Mouse (Mus musculus): ENCODE results near the gene Syn3. TPM values are rescaled to one million over a fixed set of nuclear protein-coding genes. Genes with fewer than 3 reads are reported as not detected.
"Not testable (repeated sequence)": the region's sequence is repeated elsewhere in the genome, so short reads cannot be mapped to it uniquely, and the experiment has no call there.

The Syn3 gene
- polyA plus RNA-seq, 1 experiment from 2014 or later: 2.1 TPM

DNA sequence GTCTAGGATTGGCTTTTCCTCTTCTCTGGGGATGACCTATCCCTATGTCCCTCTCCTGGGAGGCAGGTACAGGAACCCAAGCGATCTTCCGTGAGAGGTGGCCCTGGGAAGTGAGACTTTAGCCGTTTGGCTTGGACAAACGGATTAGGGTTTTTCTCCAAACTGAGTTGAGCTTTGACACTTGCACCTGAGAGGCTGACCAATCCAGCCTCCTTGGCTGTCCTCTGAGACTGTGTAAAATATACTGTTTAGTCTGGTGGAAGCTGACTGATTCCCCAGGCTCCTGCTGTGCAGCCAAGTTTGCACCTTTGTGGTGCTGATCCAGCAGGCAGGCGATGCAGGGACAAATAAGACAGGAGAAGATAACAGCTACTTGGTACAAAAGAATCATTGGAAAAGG, 364.4 kb downstream of the Syn3 start:
- H3K36me3 ChIP-seq: no peaks in the 10 kb centered on the region
- peaks cover 2% of the 10 kb centered on the region; the same call in 1 of the 2 replicates for H3K4me1 ChIP-seq (replicated peaks)
- no peak overlapping the region; the same call in 1 of the 2 replicates for H3K9ac ChIP-seq
- no peak overlapping the region for H3K4me3 ChIP-seq (replicated peaks)
- no peak overlapping the region for H3K4me2 ChIP-seq (replicated peaks)
- H3K27ac ChIP-seq: no peak overlapping the region
- ATAC-seq: no peak
- no peaks in the 10 kb centered on the region for H3K27me3 ChIP-seq (replicated peaks)
- no peaks in the 10 kb centered on the region for H3K9me3 ChIP-seq
- WGBS: 69% methylated on average over 5 of the region's 5 CpGs

DNA sequence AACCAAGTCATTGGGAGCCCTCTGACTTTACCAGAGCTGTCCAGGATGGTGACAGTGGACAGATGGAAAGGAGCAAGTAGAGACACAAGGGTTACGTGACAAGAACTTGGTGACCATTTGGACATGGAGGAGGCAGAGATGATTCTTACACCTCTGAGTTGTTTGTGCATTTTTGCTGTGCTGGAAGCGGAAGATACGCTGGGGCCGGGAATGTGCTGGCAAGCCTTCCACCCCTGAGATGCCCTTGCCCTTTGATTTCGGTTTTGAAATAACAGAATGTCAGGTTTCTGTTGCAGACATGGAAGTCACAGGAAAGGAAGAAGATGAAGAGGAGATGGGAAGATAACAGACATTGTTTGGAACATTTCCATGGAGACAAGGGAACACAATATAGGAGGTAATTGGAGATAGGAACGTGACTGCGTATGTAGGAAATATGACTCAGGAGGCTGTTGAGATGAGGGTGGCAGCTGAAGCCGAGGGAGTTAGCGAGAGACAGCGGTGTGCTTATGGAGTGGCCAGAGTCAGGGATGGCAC, 366.2 kb downstream of the Syn3 start:
- no peak for ATAC-seq
- no peak overlapping the region for H3K9ac ChIP-seq
- 75% methylated on average over 10 of the region's 10 CpGs for WGBS
- H3K4me3 ChIP-seq (replicated peaks): no peak overlapping the region
- no peak overlapping the region for H3K27ac ChIP-seq
- H3K36me3 ChIP-seq: no peaks in the 10 kb centered on the region
- H3K9me3 ChIP-seq: no peaks in the 10 kb centered on the region
- 0 out of 2 replicates have a peak, but pooled peaks cover 1% of the 10 kb centered on the region for H3K4me1 ChIP-seq (replicated peaks)
- H3K27me3 ChIP-seq (replicated peaks): no peaks in the 10 kb centered on the region
- no peak overlapping the region for H3K4me2 ChIP-seq (replicated peaks)

DNA sequence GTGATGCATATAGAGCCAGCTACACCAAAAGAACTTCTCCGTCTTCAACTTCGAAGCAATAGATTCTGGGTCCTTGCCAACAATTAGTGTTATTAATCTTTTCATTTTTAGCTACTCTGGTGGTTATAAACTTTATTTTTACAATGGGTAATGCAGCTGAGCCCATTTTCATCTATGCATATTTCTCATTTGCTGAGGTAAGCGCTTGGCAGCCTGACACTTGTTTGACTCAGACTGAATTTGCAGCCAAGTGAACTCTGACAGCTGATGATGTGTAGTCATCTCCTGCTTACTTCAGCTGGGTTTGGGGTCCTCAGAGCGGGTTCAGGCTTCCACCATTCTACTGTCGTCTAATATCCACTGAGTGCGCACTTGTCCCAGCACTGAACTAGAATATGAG, 369.6 kb downstream of the Syn3 start:
- no peak for ATAC-seq
- no peaks in the 10 kb centered on the region for H3K9me3 ChIP-seq

GRCm38 (mm10) chr10:86126478-86126877, 372.2 kb downstream of the Syn3 start:
- no peak overlapping the region for H3K4me3 ChIP-seq (replicated peaks)
- no peaks in the 10 kb centered on the region for H3K27me3 ChIP-seq (replicated peaks)
- no peak overlapping the region for H3K9ac ChIP-seq
- no peaks in the 10 kb centered on the region for H3K9me3 ChIP-seq
- no peaks in the 10 kb centered on the region for H3K36me3 ChIP-seq
- H3K4me1 ChIP-seq (replicated peaks): no peaks in the 10 kb centered on the region
- ATAC-seq: no peak
- no peak overlapping the region for H3K4me2 ChIP-seq (replicated peaks)
- 79% methylated on average over 11 of the region's 11 CpGs for WGBS
- H3K27ac ChIP-seq: no peak overlapping the region

More for the DNA sequence above, 369.6 kb downstream of the Syn3 start:
- Histone ChIP-seq H3K9ac (no peak overlapping the region), H3K36me3 (no peaks in the 10 kb centered on the region), H3K4me2 (replicated peaks) (no peak overlapping the region), H3K27me3 (replicated peaks) (no peaks in the 10 kb centered on the region), H3K4me1 (replicated peaks) (no peaks in the 10 kb centered on the region), H3K4me3 (replicated peaks) (no peak overlapping the region), H3K27ac (no peak overlapping the region)
- 82% methylated on average over 6 of the region's 6 CpGs for WGBS

DNA sequence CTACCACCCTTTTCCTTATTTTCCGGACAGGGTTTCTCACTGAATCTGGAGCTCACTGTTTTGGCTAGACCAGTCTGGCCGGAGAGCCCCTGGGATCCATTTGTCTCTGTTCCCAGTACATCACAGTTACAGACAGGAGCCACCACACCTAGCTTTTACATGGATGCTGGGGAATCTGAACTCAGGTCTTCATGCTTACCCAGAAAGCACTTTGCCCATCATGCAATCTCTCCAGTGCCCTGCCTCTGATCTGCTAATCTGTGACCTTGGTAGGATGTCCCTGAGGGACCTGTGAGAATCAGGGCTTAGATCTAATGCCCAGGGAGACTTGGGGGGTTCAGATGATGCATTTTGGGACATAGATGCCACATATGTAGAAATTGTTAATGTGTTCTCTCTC, 373.3 kb downstream of the Syn3 start:
- no peak overlapping the region for H3K4me2 ChIP-seq (replicated peaks)
- ATAC-seq: no peak
- WGBS: 95% methylated on average over 2 of the region's 2 CpGs

DNA sequence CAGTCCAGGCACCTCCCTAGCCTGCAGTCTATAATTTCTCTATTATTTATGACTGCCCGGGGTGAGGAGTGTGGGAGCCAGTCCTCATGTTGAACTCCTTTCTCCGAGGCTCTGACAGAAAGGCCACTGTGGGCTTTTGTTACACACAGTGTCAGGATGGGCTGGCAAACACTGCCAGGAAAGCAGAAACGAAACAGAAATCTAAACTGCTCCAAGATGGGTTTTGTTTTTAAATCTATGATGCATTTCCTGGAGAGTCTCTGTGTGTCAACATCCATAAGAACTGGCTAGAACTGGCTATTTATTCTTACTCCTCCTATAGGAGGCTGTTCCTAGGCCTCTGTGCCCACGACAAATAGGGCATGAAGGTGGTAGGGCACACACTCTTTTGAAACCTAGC, 374.6 kb downstream of the Syn3 start:
- no peaks in the 10 kb centered on the region for H3K9me3 ChIP-seq
- no peak overlapping the region for H3K27ac ChIP-seq
- no peak for ATAC-seq
- 52% methylated on average over 4 of the region's 4 CpGs for WGBS
- H3K4me2 ChIP-seq (replicated peaks): no peak overlapping the region
- H3K27me3 ChIP-seq (replicated peaks): no peaks in the 10 kb centered on the region
- no peaks in the 10 kb centered on the region for H3K36me3 ChIP-seq
- H3K4me3 ChIP-seq (replicated peaks): no peak overlapping the region
- H3K9ac ChIP-seq: no peak overlapping the region
- no peaks in the 10 kb centered on the region for H3K4me1 ChIP-seq (replicated peaks)

More for the DNA sequence above, 373.3 kb downstream of the Syn3 start:
- Histone ChIP-seq H3K27ac (no peak overlapping the region), H3K4me1 (replicated peaks) (no peaks in the 10 kb centered on the region), H3K36me3 (no peaks in the 10 kb centered on the region), H3K27me3 (replicated peaks) (no peaks in the 10 kb centered on the region), H3K9ac (no peak overlapping the region), H3K4me3 (replicated peaks) (no peak overlapping the region), H3K9me3 (no peaks in the 10 kb centered on the region)

DNA sequence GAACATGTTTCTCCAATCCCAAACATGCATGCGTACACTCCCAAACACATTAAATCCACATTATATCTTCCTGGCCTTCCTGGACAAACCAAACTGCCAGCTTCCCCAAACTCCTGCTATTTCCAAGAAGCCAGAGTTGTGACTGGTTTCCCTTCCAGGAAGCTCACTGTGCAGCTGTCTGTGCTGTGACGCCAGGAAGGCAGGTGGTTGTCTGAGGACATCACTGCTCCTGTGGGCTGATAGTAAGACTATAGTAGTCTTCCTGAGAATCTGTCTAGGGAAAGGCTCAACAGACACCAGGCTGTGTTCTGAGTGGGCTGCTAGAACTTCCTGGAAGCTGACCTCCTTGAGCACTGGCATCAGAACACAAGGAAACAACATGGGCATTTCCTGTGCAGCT, 375.5 kb downstream of the Syn3 start:
- Histone ChIP-seq H3K27me3 (replicated peaks) (no peaks in the 10 kb centered on the region), H3K9me3 (no peaks in the 10 kb centered on the region), H3K4me2 (replicated peaks) (no peak overlapping the region), H3K27ac (no peak overlapping the region), H3K9ac (no peak overlapping the region), H3K4me1 (replicated peaks) (no peaks in the 10 kb centered on the region), H3K4me3 (replicated peaks) (no peak overlapping the region), H3K36me3 (no peaks in the 10 kb centered on the region)
- WGBS: 81% methylated on average over 2 of the region's 2 CpGs
- ATAC-seq: no peak

DNA sequence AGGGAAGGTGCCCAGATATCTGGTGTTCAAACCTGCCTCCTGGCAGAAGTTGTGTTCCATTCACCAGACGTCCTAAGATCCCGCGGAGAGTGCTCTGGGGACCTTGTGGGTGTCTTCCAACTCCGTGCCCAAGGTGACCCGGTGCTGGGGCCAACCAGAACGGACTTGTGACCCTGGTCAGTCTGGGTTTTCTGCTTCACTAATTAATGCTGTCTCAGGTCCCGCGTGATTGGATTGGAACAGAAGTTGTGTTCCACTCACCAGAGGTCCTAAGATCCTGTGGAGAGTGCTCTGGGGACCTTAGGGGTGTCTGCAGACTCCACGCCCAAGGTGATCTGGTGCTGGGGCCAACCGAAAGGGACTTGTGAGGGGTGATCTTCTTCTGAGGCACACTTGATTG, 376.2 kb downstream of the Syn3 start:
- H3K4me2 ChIP-seq (replicated peaks); ATAC-seq; H3K36me3 ChIP-seq; H3K27me3 ChIP-seq (replicated peaks); H3K9me3 ChIP-seq; H3K27ac ChIP-seq; H3K4me3 ChIP-seq (replicated peaks); H3K9ac ChIP-seq; H3K4me1 ChIP-seq (replicated peaks): not testable (repeated sequence)
- 91% methylated on average over 10 of the region's 10 CpGs for WGBS

- Histone ChIP-seq H3K36me3 (no peaks in the 10 kb centered on the region), H3K4me2 (replicated peaks) (no peak overlapping the region), H3K9ac (no peak overlapping the region), H3K4me3 (replicated peaks) (no peak overlapping the region), H3K27me3 (replicated peaks) (no peaks in the 10 kb centered on the region), H3K4me1 (replicated peaks) (no peaks in the 10 kb centered on the region), H3K27ac (no peak overlapping the region), H3K9me3 (no peaks in the 10 kb centered on the region)
- WGBS: 75% methylated on average over 2 of the region's 2 CpGs
- ATAC-seq: no peak
These were observed 382.4 kb downstream of the Syn3 start for GRCm38 (mm10) chr10:86116268-86116667.

- ATAC-seq: no peak
- H3K9ac ChIP-seq: no peak overlapping the region
- WGBS: 71% methylated on average over 5 of the region's 5 CpGs
- H3K4me3 ChIP-seq (replicated peaks): no peak overlapping the region
- no peaks in the 10 kb centered on the region for H3K9me3 ChIP-seq
- no peak overlapping the region for H3K27ac ChIP-seq
- H3K36me3 ChIP-seq: no peaks in the 10 kb centered on the region
- H3K27me3 ChIP-seq (replicated peaks): no peaks in the 10 kb centered on the region
- no peak overlapping the region for H3K4me2 ChIP-seq (replicated peaks)
- H3K4me1 ChIP-seq (replicated peaks): no peaks in the 10 kb centered on the region
These were observed 384.3 kb downstream of the Syn3 start for GRCm38 (mm10) chr10:86114431-86114848.

DNA sequence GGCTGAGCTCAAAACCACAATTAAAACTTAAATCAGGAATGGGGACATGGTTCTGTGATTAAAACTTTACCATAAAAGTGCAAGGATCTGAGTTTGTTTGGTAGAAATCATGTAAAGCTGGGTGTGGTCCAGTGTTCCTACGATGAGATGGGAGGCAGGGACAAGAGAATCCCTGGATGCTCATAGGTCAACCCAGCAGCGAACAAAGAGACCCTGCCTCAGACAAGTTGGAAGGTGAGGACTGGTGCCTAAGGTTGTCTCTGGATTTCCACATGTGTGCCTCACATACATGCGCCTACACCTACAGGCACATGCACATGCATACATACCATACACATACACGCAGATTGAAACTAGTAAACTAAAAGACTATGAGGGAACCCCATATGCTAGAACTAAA, 389.9 kb downstream of the Syn3 start:
- H3K9ac ChIP-seq: no peak overlapping the region
- no peak for ATAC-seq
- WGBS: 87% methylated on average over 4 of the region's 4 CpGs
- no peak overlapping the region for H3K27ac ChIP-seq
- no peak overlapping the region for H3K4me3 ChIP-seq (replicated peaks)
- H3K36me3 ChIP-seq: no peaks in the 10 kb centered on the region
- H3K9me3 ChIP-seq: no peaks in the 10 kb centered on the region
- H3K27me3 ChIP-seq (replicated peaks): no peaks in the 10 kb centered on the region
- H3K4me1 ChIP-seq (replicated peaks): no peaks in the 10 kb centered on the region
- H3K4me2 ChIP-seq (replicated peaks): no peak overlapping the region

- Histone ChIP-seq H3K9ac (no peak overlapping the region), H3K9me3 (no peaks in the 10 kb centered on the region), H3K4me3 (replicated peaks) (no peak overlapping the region), H3K36me3 (no peaks in the 10 kb centered on the region), H3K27ac (no peak overlapping the region), H3K4me1 (replicated peaks) (no peaks in the 10 kb centered on the region), H3K27me3 (replicated peaks) (no peaks in the 10 kb centered on the region), H3K4me2 (replicated peaks) (no peak overlapping the region)
- WGBS: 76% methylated on average over 4 of the region's 4 CpGs
- ATAC-seq: no peak
These were observed 391.0 kb downstream of the Syn3 start for GRCm38 (mm10) chr10:86107681-86108080.

GRCm38 (mm10) chr10:86103976-86104375, 394.7 kb downstream of the Syn3 start:
- ATAC-seq: no peak
- Histone ChIP-seq H3K4me2 (replicated peaks) (no peak overlapping the region), H3K4me3 (replicated peaks) (no peak overlapping the region), H3K4me1 (replicated peaks) (no peaks in the 10 kb centered on the region), H3K27ac (no peak overlapping the region), H3K9me3 (no peaks in the 10 kb centered on the region), H3K9ac (no peak overlapping the region), H3K27me3 (replicated peaks) (no peaks in the 10 kb centered on the region), H3K36me3 (no peaks in the 10 kb centered on the region)
